Mouse (Mus musculus): ENCODE data around the gene Cactin.

The Cactin gene

DNA sequence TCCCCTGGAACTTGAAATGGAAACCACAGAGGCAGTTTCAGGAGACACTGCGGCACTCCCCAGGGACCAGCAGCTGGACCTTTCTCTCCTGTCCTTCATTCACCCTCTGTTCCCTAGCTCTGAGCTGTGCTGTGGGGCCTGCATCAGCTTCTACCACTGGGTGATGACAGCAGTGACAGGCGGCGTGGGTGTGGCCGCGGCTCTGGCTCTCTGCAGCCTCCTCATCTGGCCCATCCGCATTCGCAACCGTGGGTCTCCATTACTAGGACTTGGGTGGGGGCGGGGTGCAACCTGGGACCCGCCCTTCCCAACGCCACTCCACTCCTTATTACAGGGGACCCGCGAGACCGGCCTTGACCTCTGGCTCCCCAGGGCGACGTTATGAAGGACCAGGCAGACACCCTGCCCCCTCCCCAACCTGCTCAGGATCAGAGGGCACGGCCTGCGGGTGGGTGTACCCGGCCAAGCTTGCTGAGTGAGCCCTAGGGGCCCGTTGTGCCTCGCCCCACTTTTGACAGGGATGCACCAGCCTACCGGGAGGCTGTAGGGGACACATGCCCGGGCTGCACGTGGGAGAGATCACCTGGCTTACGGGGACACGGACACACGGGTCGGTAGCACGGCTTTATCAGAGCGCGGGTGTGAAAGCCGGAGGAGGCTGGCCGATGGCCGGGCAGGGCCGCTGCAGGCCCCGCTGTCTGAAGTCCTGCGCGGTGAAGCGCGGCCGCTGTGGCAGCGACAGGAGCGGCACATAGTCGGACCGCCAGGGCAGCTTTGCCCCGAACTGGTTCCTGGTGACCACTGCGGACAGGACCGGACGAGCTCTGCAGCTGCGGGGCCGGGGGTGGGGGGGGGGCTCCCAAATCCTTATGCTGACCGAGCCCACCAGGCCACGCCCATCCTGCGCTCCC, 42.8 kb downstream of the Cactin start:
- DNase-seq (ENCODE audit: extremely low spot score, low spot score), result no peak

DNA sequence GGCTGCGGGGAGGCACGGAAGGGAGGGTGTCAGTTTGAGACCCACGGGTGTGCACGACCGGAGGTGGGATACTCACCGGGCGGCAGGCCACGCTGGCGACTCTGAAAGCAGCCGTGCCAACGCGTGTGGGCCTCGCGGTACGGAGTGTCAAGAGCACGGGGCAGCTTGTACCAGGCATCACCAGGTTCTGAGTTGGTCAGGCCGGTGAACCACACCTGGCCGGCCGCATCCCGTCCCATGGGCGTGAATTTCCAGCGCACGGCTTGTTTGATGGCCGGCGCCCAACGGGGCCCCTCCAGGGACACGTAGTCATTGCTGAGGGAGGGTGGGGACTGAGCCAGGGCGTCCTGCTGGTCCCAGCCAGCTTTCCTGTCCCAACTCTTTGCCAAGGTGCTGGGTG, 43.8 kb downstream of the Cactin start:
- DNase-seq (ENCODE audit: extremely low spot score, low spot score), result no peak

DNA sequence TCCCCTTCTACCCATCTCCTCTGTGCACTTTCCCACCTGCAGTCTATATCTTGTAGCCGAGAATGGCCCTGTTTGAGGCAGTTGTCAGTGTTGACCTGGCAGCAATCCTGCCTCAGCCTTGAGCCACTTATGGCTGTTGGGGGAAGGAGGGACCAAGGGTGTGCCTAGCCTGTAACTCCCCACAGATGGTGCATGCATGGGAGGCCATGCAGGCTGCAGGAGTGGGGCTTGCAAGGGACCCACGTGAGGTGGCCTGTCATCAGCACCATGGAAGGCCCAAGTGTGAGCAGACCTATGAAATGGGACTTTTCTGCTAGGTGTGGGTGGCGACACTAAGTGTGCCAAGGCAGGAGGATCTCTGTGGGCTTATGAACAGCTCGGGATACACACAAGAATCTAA, 44.2 kb downstream of the Cactin start:
- no peak for DNase-seq (ENCODE audit: extremely low spot score, low spot score)

DNA sequence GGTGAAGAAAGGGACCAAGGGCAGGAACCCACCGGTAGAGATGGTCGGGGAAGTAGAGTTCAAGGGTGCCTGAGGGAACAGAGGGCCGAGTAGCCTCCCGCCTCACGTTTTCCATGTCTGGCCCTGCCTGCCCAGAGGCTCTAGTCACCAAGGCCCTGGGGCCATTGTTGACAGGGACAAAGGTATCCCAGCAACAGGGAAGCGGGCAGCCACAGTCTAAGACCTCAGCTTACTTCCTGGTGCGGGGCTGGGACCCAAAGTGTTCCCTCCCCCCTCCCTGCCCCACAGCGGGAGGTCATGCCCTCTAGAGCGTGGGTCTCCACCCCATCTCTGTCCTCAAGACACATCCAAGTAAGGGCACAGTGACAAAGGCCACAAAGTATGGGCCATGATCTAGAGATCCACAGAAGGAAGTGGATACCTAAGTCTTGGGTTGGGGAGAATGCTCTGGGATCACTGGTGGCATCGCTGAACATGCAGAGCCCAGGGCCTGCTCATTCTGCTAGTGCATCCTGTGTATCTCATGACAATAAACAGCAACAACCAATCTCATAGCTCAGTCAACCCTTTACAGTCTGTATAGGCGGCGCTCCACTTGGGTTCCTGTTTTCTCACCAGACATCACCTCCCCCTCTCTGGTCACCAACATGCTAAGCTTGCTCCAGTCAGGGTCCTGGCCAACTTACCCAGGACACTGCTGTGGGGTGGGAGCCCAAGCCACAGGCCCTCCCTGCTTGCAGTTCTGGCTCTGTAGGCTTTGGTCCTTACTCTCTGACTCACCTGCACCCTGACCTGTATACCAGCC, 45.0 kb downstream of the Cactin start, which contains the start of gene 4930404N11Rik:
TSS of gene 4930404N11Rik (minus strand) at position 145 of the 805 bp plus-strand sequence.
- peak; percentile 60 for DNase-seq (ENCODE audit: extremely low spot score, low spot score)

DNA sequence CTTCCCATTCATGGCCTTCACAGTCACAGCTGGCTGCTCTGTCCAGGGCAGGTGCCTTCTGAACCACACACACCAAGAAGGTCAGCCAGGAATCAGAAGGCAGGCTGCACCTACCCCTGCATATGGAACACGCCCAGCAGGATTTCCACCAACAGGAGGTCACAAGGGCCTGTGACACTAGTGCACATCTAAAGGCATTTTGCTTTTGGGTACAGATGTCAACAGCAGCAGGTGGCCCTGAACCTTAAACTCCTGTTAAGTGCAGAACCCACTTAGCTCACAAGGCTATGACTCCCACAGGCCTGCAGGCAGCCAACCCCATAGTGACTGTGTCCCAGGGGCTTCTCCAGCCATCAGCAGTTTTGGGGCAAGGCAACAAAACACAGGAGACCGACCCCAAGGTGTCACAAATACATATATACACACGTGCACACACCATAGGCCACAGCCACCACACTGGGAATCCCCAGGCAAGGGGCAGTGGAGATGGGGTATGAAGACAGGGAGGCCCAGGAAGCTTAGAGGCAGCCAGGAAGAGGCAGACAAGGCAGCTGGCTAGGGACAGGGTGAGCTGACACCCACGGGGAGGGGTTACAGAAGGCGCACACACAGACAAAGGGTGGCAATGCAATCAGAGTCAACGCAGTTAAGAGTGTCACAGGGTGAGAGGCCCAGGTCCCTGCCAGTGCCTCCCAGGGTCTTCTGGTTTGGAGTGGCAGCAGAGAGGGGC, 45.7 kb downstream of the Cactin start:
- no peak for DNase-seq (ENCODE audit: extremely low spot score, low spot score)

DNA sequence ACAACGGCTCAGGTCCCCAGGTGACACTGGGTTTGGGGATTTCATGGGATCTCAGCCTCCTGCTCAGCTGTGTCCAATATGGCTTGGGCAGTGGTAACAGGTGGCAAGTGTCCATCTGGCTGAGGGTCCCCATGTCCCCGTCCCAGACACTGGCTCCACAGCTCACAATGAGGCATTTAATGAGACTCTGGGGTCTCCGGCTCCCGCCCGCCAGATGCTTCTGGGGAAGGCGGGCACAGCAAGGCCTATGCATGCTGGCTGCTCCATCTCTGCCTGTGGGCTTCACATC, 46.2 kb downstream of the Cactin start:
- no peak for DNase-seq (ENCODE audit: extremely low spot score, low spot score)

DNA sequence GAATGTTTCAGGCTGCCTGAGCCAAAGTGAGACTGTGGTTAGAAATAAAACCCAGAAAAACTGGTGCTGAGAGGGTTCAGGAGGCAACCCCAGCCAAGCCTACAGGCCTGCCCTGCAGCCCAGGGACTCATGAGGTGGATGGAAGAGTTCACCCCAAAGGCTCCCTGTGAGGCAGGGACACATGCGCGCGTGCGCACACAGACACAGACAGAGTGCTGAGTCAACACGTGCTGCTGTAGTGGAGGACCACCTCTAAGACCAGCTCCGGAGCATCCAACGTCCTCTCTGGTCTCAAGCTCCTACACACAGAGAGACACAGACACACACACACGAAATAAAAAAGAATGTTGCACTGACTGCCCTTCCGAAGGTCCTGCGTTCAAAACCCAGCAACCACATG, 54.4 kb downstream of the Cactin start:
- no peak for DNase-seq (ENCODE audit: extremely low spot score, low spot score)
